Mouse (Mus musculus): ENCODE results near the gene Ccdc57. TPM values are rescaled to one million over a fixed set of nuclear protein-coding genes. Genes with fewer than 3 reads are reported as not detected.

The Ccdc57 gene
- polyA plus RNA-seq, 1 experiment from 2014 or later = 4.9 TPM

- Histone ChIP-seq H3K27me3 (replicated peaks) (0 out of 2 replicates have a peak, but pooled peaks cover 4% of the 10 kb centered on the region), H3K27ac (ENCODE audit: poor library complexity, severe bottlenecking) (no peak overlapping the region), H3K9ac (no peak overlapping the region), H3K4me2 (no peak overlapping the region), H3K9me3 (replicated peaks) (no peaks in the 10 kb centered on the region), H3K4me3 (no peak overlapping the region), H3K4me1 (replicated peaks) (no peaks in the 10 kb centered on the region), H3K36me3 (no peaks in the 10 kb centered on the region)
- WGBS = 36% methylated on average over 6 of the region's 6 CpGs
- no peak for ATAC-seq (ENCODE audit: insufficient number of reproducible peaks, low FRiP score)
Observed at GRCm38 (mm10) chr11:120939712-120940341, 7.2 kb upstream of the Ccdc57 start.

DNA sequence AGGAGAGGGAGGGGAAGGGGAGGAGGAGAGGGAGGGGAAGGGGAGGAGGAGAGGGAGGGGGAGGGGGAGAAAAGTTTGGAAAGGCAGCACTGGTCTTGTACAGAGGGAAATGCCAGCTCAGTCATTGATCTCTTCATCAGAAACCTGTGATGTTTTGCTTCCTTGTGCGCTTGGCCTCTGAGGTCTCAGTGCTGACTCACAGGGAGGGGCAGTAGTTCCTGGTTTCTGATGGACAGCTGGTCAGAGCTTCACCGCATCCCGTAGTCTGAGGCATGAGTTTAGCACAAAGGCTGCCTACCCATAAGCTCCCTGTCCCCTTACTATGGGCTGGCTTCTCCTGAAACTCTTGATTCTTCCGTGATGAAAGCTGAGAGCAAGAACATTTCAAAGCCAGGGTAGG lies 6.1 kb upstream of the Ccdc57 start:
- no peaks in the 10 kb centered on the region for H3K9me3 ChIP-seq (replicated peaks)
- no peaks in the 10 kb centered on the region for H3K4me1 ChIP-seq (replicated peaks)
- H3K4me2 ChIP-seq = no peak overlapping the region
- peak; percentile 88 for ATAC-seq (ENCODE audit: insufficient number of reproducible peaks, low FRiP score)
- H3K36me3 ChIP-seq = no peaks in the 10 kb centered on the region
- no peak overlapping the region for H3K9ac ChIP-seq
- H3K27ac ChIP-seq (ENCODE audit: poor library complexity, severe bottlenecking) = no peak overlapping the region
- no peak overlapping the region for H3K4me3 ChIP-seq
- WGBS = 21% methylated on average over 4 of the region's 4 CpGs
- 0 out of 2 replicates have a peak, but pooled peaks cover under 1% of the 10 kb centered on the region for H3K27me3 ChIP-seq (replicated peaks)

GRCm38 (mm10) chr11:120937976-120938375 lies 5.3 kb upstream of the Ccdc57 start:
- no peaks in the 10 kb centered on the region for H3K9me3 ChIP-seq (replicated peaks)
- H3K27ac ChIP-seq (ENCODE audit: poor library complexity, severe bottlenecking) = no peak overlapping the region; the same call in 1 of the 2 replicates
- H3K36me3 ChIP-seq = no peaks in the 10 kb centered on the region
- H3K4me3 ChIP-seq = no peak overlapping the region
- H3K27me3 ChIP-seq (replicated peaks) = no peaks in the 10 kb centered on the region
- 94% methylated on average over 1 of the region's 1 CpGs for WGBS
- no peak overlapping the region for H3K4me2 ChIP-seq
- H3K9ac ChIP-seq = no peak overlapping the region
- peaks cover 4% of the 10 kb centered on the region; the same call in 1 of the 2 replicates for H3K4me1 ChIP-seq (replicated peaks)
- peak; percentile 80 for ATAC-seq (ENCODE audit: insufficient number of reproducible peaks, low FRiP score)

DNA sequence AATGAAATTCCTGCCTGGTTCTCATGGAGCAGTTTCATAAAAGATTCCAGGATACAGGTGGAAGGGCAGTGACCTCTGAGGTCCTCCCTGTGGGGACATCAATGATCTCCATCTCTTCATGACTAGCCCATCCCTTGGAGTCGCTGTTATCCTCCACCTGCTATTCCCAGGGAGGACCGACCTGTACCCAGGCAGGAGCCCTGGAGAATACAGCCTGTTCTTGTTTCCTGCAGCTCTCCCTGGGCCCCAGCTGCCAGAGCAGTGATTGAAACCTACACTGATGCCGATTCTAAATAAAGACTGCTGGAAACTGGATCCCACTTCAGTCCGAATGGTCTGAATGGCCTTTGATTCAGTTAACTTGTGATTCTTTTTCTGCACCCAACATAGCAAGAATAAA lies 1.2 kb downstream of the Ccdc57 start:
- Histone ChIP-seq H3K4me3 (no peak overlapping the region), H3K4me2 (no peak overlapping the region), H3K9ac (no peak overlapping the region), H3K27me3 (replicated peaks) (no peaks in the 10 kb centered on the region), H3K4me1 (replicated peaks) (peaks cover 9% of the 10 kb centered on the region), H3K27ac (ENCODE audit: poor library complexity, severe bottlenecking) (no peak overlapping the region), H3K36me3 (peaks cover 15% of the 10 kb centered on the region), H3K9me3 (replicated peaks) (no peaks in the 10 kb centered on the region)
- ATAC-seq (ENCODE audit: insufficient number of reproducible peaks, low FRiP score) = no peak
- WGBS = 82% methylated on average over 4 of the region's 4 CpGs

DNA sequence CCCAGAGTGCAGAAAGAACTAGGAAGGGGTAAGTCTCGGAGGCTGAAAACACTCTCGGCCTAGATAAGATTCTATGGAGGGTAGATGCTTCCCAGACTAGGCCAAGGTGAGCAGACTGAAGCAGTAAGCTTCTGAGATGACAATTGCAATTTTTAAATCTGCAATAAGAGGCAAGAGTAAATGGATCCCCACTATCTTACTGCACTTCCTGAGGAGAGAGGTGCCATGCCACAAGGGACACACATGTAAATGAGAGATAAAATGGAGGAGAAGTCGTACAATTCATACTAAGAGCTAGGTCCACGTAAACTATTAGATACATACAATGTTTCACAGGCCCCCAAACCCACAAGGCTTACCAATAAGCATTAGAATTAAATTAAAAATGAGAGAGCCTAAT lies 4.2 kb downstream of the Ccdc57 start:
- no peak overlapping the region for H3K9ac ChIP-seq
- peaks cover 9% of the 10 kb centered on the region for H3K4me1 ChIP-seq (replicated peaks)
- H3K4me2 ChIP-seq = no peak overlapping the region
- no peaks in the 10 kb centered on the region for H3K9me3 ChIP-seq (replicated peaks)
- H3K36me3 ChIP-seq = peaks cover 27% of the 10 kb centered on the region
- H3K27me3 ChIP-seq (replicated peaks) = no peaks in the 10 kb centered on the region
- 70% methylated on average over 4 of the region's 4 CpGs for WGBS
- H3K4me3 ChIP-seq = no peak overlapping the region
- H3K27ac ChIP-seq (ENCODE audit: poor library complexity, severe bottlenecking) = no peak overlapping the region
- ATAC-seq (ENCODE audit: insufficient number of reproducible peaks, low FRiP score) = no peak

GRCm38 (mm10) chr11:120922528-120922927 lies 10.1 kb downstream of the Ccdc57 start:
- WGBS = 51% methylated on average over 3 of the region's 3 CpGs
- no peak overlapping the region for H3K4me3 ChIP-seq
- no peak overlapping the region for H3K9ac ChIP-seq
- no peak overlapping the region for H3K4me2 ChIP-seq
- no peaks in the 10 kb centered on the region for H3K27me3 ChIP-seq (replicated peaks)
- H3K27ac ChIP-seq (ENCODE audit: poor library complexity, severe bottlenecking) = peak overlapping the region; percentile 77
- no peaks in the 10 kb centered on the region for H3K9me3 ChIP-seq (replicated peaks)
- H3K4me1 ChIP-seq (replicated peaks) = no peaks in the 10 kb centered on the region; the same call in 1 of the 2 replicates
- peaks cover 50% of the 10 kb centered on the region for H3K36me3 ChIP-seq
- ATAC-seq (ENCODE audit: insufficient number of reproducible peaks, low FRiP score) = peak; percentile 64

DNA sequence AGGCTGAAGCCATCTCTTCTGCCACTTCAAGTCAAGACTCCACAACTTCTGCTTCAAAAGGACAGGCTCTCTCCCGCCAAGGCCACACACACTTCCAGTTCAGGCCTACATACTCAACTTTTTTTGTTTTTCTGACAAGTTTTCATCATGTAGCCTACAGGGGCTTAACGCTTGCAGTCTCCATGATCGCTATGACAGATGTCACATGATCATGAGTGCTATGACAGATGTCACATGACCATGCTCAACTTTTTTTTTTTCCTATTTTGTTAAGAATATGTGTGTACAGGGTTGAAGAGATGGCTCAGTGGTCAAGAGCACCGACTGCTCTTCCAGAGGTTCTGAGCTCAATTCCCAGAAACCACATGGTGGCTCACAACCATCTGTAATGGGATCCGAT lies 14.9 kb downstream of the Ccdc57 start:
- no peaks in the 10 kb centered on the region for H3K27me3 ChIP-seq (replicated peaks)
- no peak overlapping the region for H3K27ac ChIP-seq (ENCODE audit: poor library complexity, severe bottlenecking)
- no peak overlapping the region for H3K9ac ChIP-seq
- ATAC-seq (ENCODE audit: insufficient number of reproducible peaks, low FRiP score) = no peak
- 94% methylated on average over 5 of the region's 5 CpGs for WGBS
- peaks cover 44% of the 10 kb centered on the region for H3K36me3 ChIP-seq
- H3K4me2 ChIP-seq = no peak overlapping the region
- H3K9me3 ChIP-seq (replicated peaks) = no peaks in the 10 kb centered on the region
- H3K4me1 ChIP-seq (replicated peaks) = no peaks in the 10 kb centered on the region
- H3K4me3 ChIP-seq = no peak overlapping the region

- Histone ChIP-seq H3K4me1 (replicated peaks) (no peaks in the 10 kb centered on the region), H3K36me3 (peaks cover 38% of the 10 kb centered on the region), H3K4me3 (no peak overlapping the region), H3K4me2 (no peak overlapping the region), H3K9me3 (replicated peaks) (no peaks in the 10 kb centered on the region), H3K9ac (no peak overlapping the region), H3K27ac (ENCODE audit: poor library complexity, severe bottlenecking) (no peak overlapping the region), H3K27me3 (replicated peaks) (no peaks in the 10 kb centered on the region)
- WGBS = 55% methylated on average over 3 of the region's 3 CpGs
- ATAC-seq (ENCODE audit: insufficient number of reproducible peaks, low FRiP score) = no peak
Observed at GRCm38 (mm10) chr11:120916477-120916876, 16.2 kb downstream of the Ccdc57 start.

- Histone ChIP-seq H3K27ac (ENCODE audit: poor library complexity, severe bottlenecking) (no peak overlapping the region), H3K9ac (no peak overlapping the region), H3K36me3 (peaks cover 18% of the 10 kb centered on the region), H3K27me3 (replicated peaks) (no peaks in the 10 kb centered on the region), H3K4me3 (no peak overlapping the region), H3K9me3 (replicated peaks) (no peaks in the 10 kb centered on the region), H3K4me1 (replicated peaks) (no peaks in the 10 kb centered on the region), H3K4me2 (no peak overlapping the region)
- 91% methylated on average over 4 of the region's 4 CpGs for WGBS
- ATAC-seq (ENCODE audit: insufficient number of reproducible peaks, low FRiP score) = no peak
Observed at GRCm38 (mm10) chr11:120913796-120914195, 18.9 kb downstream of the Ccdc57 start.

DNA sequence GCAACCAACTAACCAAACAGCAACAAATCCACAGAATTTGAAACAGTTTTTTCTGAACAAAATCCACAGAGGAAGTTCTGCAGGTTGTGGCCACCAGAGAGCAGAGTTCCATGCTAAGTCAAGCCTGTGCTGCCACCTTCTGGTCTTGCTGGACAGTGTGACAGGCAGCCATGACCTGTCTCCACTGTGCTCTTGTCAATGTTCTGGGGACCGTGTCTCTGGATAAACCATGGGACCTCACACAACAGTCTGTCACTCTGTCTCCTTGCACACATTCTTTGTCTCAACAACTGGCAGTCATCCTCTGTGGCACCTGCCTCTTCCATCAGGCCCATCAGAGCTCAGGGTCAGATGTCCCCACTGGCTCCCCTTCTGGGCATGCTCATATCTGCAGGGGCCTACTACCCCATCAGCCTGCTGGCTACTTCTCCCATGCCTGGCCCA lies 27.2 kb downstream of the Ccdc57 start:
- Histone ChIP-seq H3K9ac (no peak overlapping the region), H3K27ac (ENCODE audit: poor library complexity, severe bottlenecking) (no peak overlapping the region; the same call in 1 of the 2 replicates), H3K4me2 (no peak overlapping the region), H3K9me3 (replicated peaks) (no peaks in the 10 kb centered on the region; the same call in 1 of the 2 replicates), H3K4me3 (no peak overlapping the region), H3K4me1 (replicated peaks) (peaks cover 7% of the 10 kb centered on the region; the same call in 1 of the 2 replicates), H3K27me3 (replicated peaks) (no peaks in the 10 kb centered on the region), H3K36me3 (0 out of 2 replicates have a peak, but pooled peaks cover 13% of the 10 kb centered on the region)
- peak; percentile 68 for ATAC-seq (ENCODE audit: insufficient number of reproducible peaks, low FRiP score)
- WGBS = 3% methylated on average over 1 of the region's 1 CpGs

DNA sequence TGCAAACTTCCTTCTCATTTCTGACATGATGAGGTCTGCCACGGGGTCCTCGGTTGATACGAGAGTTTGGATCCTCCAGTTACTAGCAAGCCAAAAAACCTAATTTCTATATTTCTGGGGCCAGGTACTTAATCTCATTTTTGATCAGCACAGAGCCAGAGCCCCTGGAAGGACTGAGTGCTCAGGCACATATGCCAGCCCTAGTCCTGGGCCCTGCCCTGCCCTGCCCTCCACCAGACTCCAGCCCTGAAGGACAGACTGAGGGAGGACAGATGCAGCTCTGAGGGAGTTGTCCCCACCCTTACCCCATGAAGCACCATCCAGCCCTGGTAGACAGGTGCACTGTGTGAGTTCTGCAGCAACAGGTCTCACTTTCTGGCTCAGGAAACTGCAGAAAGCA lies 28.1 kb downstream of the Ccdc57 start:
- H3K36me3 ChIP-seq = 0 out of 2 replicates have a peak, but pooled peaks cover 16% of the 10 kb centered on the region
- no peak overlapping the region for H3K4me3 ChIP-seq
- no peak for ATAC-seq (ENCODE audit: insufficient number of reproducible peaks, low FRiP score)
- H3K27ac ChIP-seq (ENCODE audit: poor library complexity, severe bottlenecking) = no peak overlapping the region
- peaks cover 7% of the 10 kb centered on the region; the same call in 1 of the 2 replicates for H3K4me1 ChIP-seq (replicated peaks)
- no peak overlapping the region for H3K9ac ChIP-seq
- WGBS = 94% methylated on average over 3 of the region's 3 CpGs
- H3K4me2 ChIP-seq = no peak overlapping the region
- no peaks in the 10 kb centered on the region for H3K27me3 ChIP-seq (replicated peaks)
- no peaks in the 10 kb centered on the region; the same call in 1 of the 2 replicates for H3K9me3 ChIP-seq (replicated peaks)
